Comparison of ENCODE assay signal across 11 mouse cellular contexts in genomic region chr1:132000506-132000905, GRCm38 (mm10). TPM values are rescaled to one million over a fixed set of nuclear protein-coding genes. Genes with fewer than 3 reads are reported as not detected.
A peak's percentile ranks its signal among the peaks of the same experiment; 100 is the strongest.
DNase-seq lines count a peak whose midpoint lies in the region; ATAC-seq and TF ChIP-seq lines count a peak whose summit lies in the region.
"Had no signal": no experiment of that assay in that cellular context is flagged by ENCODE, and none has a peak within 500 bp of the region (broad histone marks: within the 10 kb centered on the region; RNA-seq: fewer than 3 reads in every experiment).

No protein-coding gene starts in this region.

- no peak for DNase-seq in heart, postnatal 0 days (ENCODE audit: low spot score)
- no peak for DNase-seq in midbrain, postnatal 0 days (ENCODE audit: low spot score)
- DNase-seq in Patski (ENCODE audit: low read depth, low spot score) = no peak
- DNase-seq in stomach, postnatal 0 days (ENCODE audit: low spot score) = no peak
- DNase-seq in embryonic facial prominence, embryonic 10.5 days (ENCODE audit: low spot score) = no peak
- DNase-seq in adrenal gland, adult (ENCODE audit: inconsistent age in 2 of 2, low spot score in 1 of 2) = no peak
- DNase-seq: gastrocnemius, postnatal 10 days; heart, postnatal 36 days; layer of hippocampus, postnatal 36 days had no signal

- CTCF ChIA-PET in Patski (lab: Charles Lee) = interaction anchor here (0.7 to 1.8 kb wide), 11 partner anchors 9 to 110 kb away, joined by 3 to 6 read pairs (median 3); no protein-coding TSS in a partner anchor

- peak; percentile 29 for TF ChIP-seq CTCF in heart, postnatal 0 days (IDR thresholded peaks at IDR 0.05; ENCODE audit: low read depth)
- TF ChIP-seq CTCF in midbrain, postnatal 0 days (IDR thresholded peaks at IDR 0.05) = peak; percentile 41
- peak; percentile 78 for TF ChIP-seq CTCF in Patski (IDR thresholded peaks at IDR 0.05)
- peak; percentile 63 for TF ChIP-seq CTCF in stomach, postnatal 0 days (IDR thresholded peaks at IDR 0.05; ENCODE audit: low read depth)

- in situ Hi-C loops in Patski (cut with MboI; ENCODE audit: low pct_unique_long_range_greater_than_20kb) = no loop called here

- no peak for TF ChIP-seq EP300 in heart, postnatal 0 days (IDR thresholded peaks at IDR 0.05; ENCODE audit: low read depth)
- TF ChIP-seq EP300 in stomach, postnatal 0 days (optimal IDR thresholded peaks at IDR 0.05) = no peak

- no peaks in the 10 kb centered on the region for H3K4me1 ChIP-seq in heart, postnatal 0 days (ENCODE audit: control insufficient read depth, insufficient read depth)
- H3K4me1 ChIP-seq in heart, embryonic 11.5 days (ENCODE audit: control insufficient read depth, insufficient read depth, low read length) = no peaks in the 10 kb centered on the region
- no peaks in the 10 kb centered on the region for H3K4me1 ChIP-seq in midbrain, postnatal 0 days (ENCODE audit: insufficient read depth, low read length)
- H3K4me1 ChIP-seq in midbrain, embryonic 15.5 days = no peaks in the 10 kb centered on the region
- no peaks in the 10 kb centered on the region for H3K4me1 ChIP-seq in stomach, postnatal 0 days (replicated peaks; ENCODE audit: control insufficient read depth, insufficient read depth)
- peaks cover 15% of the 10 kb centered on the region; the same call in 1 of the 2 replicates for H3K4me1 ChIP-seq in embryonic facial prominence, embryonic 10.5 days

- H3K4me3 ChIP-seq in heart, postnatal 0 days (ENCODE audit: low read depth, low read length) = no peak overlapping the region
- no peak overlapping the region for H3K4me3 ChIP-seq in heart, embryonic 11.5 days (ENCODE audit: low read depth, low read length)
- H3K4me3 ChIP-seq in midbrain, postnatal 0 days (ENCODE audit: low read depth, low read length) = no peak overlapping the region
- no peak overlapping the region for H3K4me3 ChIP-seq in midbrain, embryonic 15.5 days
- no peak overlapping the region for H3K4me3 ChIP-seq in stomach, postnatal 0 days (ENCODE audit: low read depth, low read length)
- H3K4me3 ChIP-seq in embryonic facial prominence, embryonic 10.5 days = no peak overlapping the region

- no peaks in the 10 kb centered on the region for H3K9me3 ChIP-seq in heart, postnatal 0 days (replicated peaks; ENCODE audit: control insufficient read depth, low read length)
- no peaks in the 10 kb centered on the region for H3K9me3 ChIP-seq in heart, embryonic 11.5 days (replicated peaks; ENCODE audit: control insufficient read depth, low read length)
- no peaks in the 10 kb centered on the region for H3K9me3 ChIP-seq in midbrain, postnatal 0 days (ENCODE audit: low read length)
- no peaks in the 10 kb centered on the region for H3K9me3 ChIP-seq in midbrain, embryonic 15.5 days
- H3K9me3 ChIP-seq in stomach, postnatal 0 days (ENCODE audit: control insufficient read depth, low read length) = no peaks in the 10 kb centered on the region
- H3K9me3 ChIP-seq in embryonic facial prominence, embryonic 10.5 days = no peaks in the 10 kb centered on the region

- H3K4me2 ChIP-seq in heart, postnatal 0 days (ENCODE audit: low read depth, low read length) = no peak overlapping the region
- no peak overlapping the region for H3K4me2 ChIP-seq in heart, embryonic 11.5 days
- H3K4me2 ChIP-seq in midbrain, postnatal 0 days (ENCODE audit: low read depth, low read length, poor library complexity, severe bottlenecking) = no peak overlapping the region
- no peak overlapping the region for H3K4me2 ChIP-seq in midbrain, embryonic 15.5 days
- H3K4me2 ChIP-seq in stomach, postnatal 0 days (replicated peaks; ENCODE audit: low read depth) = no peak overlapping the region

- no peaks in the 10 kb centered on the region for H3K27me3 ChIP-seq in heart, postnatal 0 days (ENCODE audit: control insufficient read depth, insufficient read depth, low read length)
- no peaks in the 10 kb centered on the region for H3K27me3 ChIP-seq in heart, embryonic 11.5 days (ENCODE audit: control insufficient read depth, insufficient read depth, low read length)
- H3K27me3 ChIP-seq in midbrain, postnatal 0 days (ENCODE audit: insufficient read depth, low read length) = no peaks in the 10 kb centered on the region
- H3K27me3 ChIP-seq in midbrain, embryonic 15.5 days (replicated peaks) = no peaks in the 10 kb centered on the region
- no peaks in the 10 kb centered on the region for H3K27me3 ChIP-seq in Patski
- H3K27me3 ChIP-seq in stomach, postnatal 0 days (ENCODE audit: control insufficient read depth, insufficient read depth, low read length) = no peaks in the 10 kb centered on the region
- H3K27me3 ChIP-seq in embryonic facial prominence, embryonic 10.5 days (replicated peaks; ENCODE audit: low read depth, poor library complexity, severe bottlenecking) = no peaks in the 10 kb centered on the region

- no peak overlapping the region for H3K9ac ChIP-seq in heart, postnatal 0 days (replicated peaks; ENCODE audit: low read depth, low read length)
- no peak overlapping the region for H3K9ac ChIP-seq in heart, embryonic 11.5 days (ENCODE audit: low read depth, low read length)
- H3K9ac ChIP-seq in midbrain, postnatal 0 days (replicated peaks; ENCODE audit: low read length, poor library complexity, severe bottlenecking) = no peak overlapping the region
- no peak overlapping the region for H3K9ac ChIP-seq in midbrain, embryonic 15.5 days
- H3K9ac ChIP-seq in stomach, postnatal 0 days (ENCODE audit: low read length) = no peak overlapping the region

- no peak overlapping the region for H3K27ac ChIP-seq in heart, postnatal 0 days (ENCODE audit: low read depth)
- no peak overlapping the region for H3K27ac ChIP-seq in heart, embryonic 11.5 days (ENCODE audit: low read depth, low read length)
- H3K27ac ChIP-seq in midbrain, postnatal 0 days (ENCODE audit: low read depth, low read length) = no peak overlapping the region
- H3K27ac ChIP-seq in midbrain, embryonic 15.5 days = no peak overlapping the region
- no peak overlapping the region for H3K27ac ChIP-seq in stomach, postnatal 0 days (replicated peaks)
- no peak overlapping the region for H3K27ac ChIP-seq in embryonic facial prominence, embryonic 10.5 days (replicated peaks)

- POLR2A ChIA-PET in Patski (lab: Charles Lee) = no interaction called here

- H3K36me3 ChIP-seq in heart, postnatal 0 days (replicated peaks; ENCODE audit: control insufficient read depth, insufficient read depth, low read length) = no peaks in the 10 kb centered on the region
- no peaks in the 10 kb centered on the region for H3K36me3 ChIP-seq in heart, embryonic 11.5 days (ENCODE audit: control insufficient read depth, insufficient read depth, low read length)
- no peaks in the 10 kb centered on the region for H3K36me3 ChIP-seq in midbrain, postnatal 0 days (ENCODE audit: insufficient read depth, low read length)
- no peaks in the 10 kb centered on the region for H3K36me3 ChIP-seq in midbrain, embryonic 15.5 days (replicated peaks)
- no peaks in the 10 kb centered on the region for H3K36me3 ChIP-seq in stomach, postnatal 0 days (ENCODE audit: control insufficient read depth, insufficient read depth, low read length)
- H3K36me3 ChIP-seq in embryonic facial prominence, embryonic 10.5 days (replicated peaks) = no peaks in the 10 kb centered on the region

- ATAC-seq in heart, postnatal 0 days (ENCODE audit: insufficient read depth, low read depth) = no peak
- no peak for ATAC-seq in heart, embryonic 11.5 days (replicated peaks; ENCODE audit: insufficient number of reproducible peaks, low FRiP score, low TSS enrichment)
- no peak for ATAC-seq in midbrain, postnatal 0 days (ENCODE audit: low FRiP score)
- ATAC-seq in midbrain, embryonic 15.5 days (replicated peaks) = no peak
- no peak for ATAC-seq in Patski
- ATAC-seq in stomach, postnatal 0 days (ENCODE audit: low FRiP score, low TSS enrichment) = no peak

RNA-seq across cellular contexts. Expression of gene Elk4, which starts 6.9 kb away (rescaled TPM):
- total RNA-seq in heart, postnatal 0 days (2014; rRNA removed; ENCODE audit: low replicate concordance) = 32.9 and 35.3 TPM in 2 replicates
- polyA plus RNA-seq in heart, postnatal 0 days (2015; fragmentation: Nextera tagmentation; extraction: Ambion mirVana) = 10.5 and 13.3 TPM in 2 replicates
- polyA plus RNA-seq in heart, embryonic 11.5 days (2014; fragmentation: Nextera tagmentation; extraction: Ambion mirVana) = 18.0 and 21.0 TPM in 2 replicates
- total RNA-seq in midbrain, postnatal 0 days (2014; rRNA removed) = 17.6 and 23.4 TPM in 2 replicates
- 6.0 and 8.1 TPM in 2 replicates for polyA plus RNA-seq in midbrain, postnatal 0 days (2015; fragmentation: Nextera tagmentation; extraction: Ambion mirVana)
- polyA plus RNA-seq in midbrain, embryonic 15.5 days (2015; fragmentation: Nextera tagmentation; extraction: Ambion mirVana) = 12.7 and 13.1 TPM in 2 replicates
- polyA plus RNA-seq in Patski (2021) = 27.3 TPM
- 13.8 and 14.3 TPM in 2 replicates for polyA plus RNA-seq in stomach, postnatal 0 days (2015; fragmentation: Nextera tagmentation; extraction: Ambion mirVana)
- polyA plus RNA-seq in embryonic facial prominence, embryonic 10.5 days (2016; fragmentation: Nextera tagmentation; extraction: Ambion mirVana) = 12.0 and 13.3 TPM in 2 replicates

RNA-seq across cellular contexts. Expression of gene Slc45a3, which starts 37.7 kb away (rescaled TPM):
- 9.5 and 23.6 TPM in 2 replicates for total RNA-seq in heart, postnatal 0 days (2014; rRNA removed; ENCODE audit: low replicate concordance)
- 2.6 and 2.8 TPM in 2 replicates for polyA plus RNA-seq in heart, postnatal 0 days (2015; fragmentation: Nextera tagmentation; extraction: Ambion mirVana)
- 0.93 and 1.3 TPM in 2 replicates for polyA plus RNA-seq in heart, embryonic 11.5 days (2014; fragmentation: Nextera tagmentation; extraction: Ambion mirVana)
- total RNA-seq in midbrain, postnatal 0 days (2014; rRNA removed) = 0.80 and 1.3 TPM in 2 replicates
- 0.38 and 0.63 TPM in 2 replicates for polyA plus RNA-seq in midbrain, postnatal 0 days (2015; fragmentation: Nextera tagmentation; extraction: Ambion mirVana)
- 1.9 and 3.5 TPM in 2 replicates for polyA plus RNA-seq in midbrain, embryonic 15.5 days (2015; fragmentation: Nextera tagmentation; extraction: Ambion mirVana)
- 0.65 TPM for polyA plus RNA-seq in Patski (2021)
- polyA plus RNA-seq in stomach, postnatal 0 days (2015; fragmentation: Nextera tagmentation; extraction: Ambion mirVana) = 18.4 and 23.3 TPM in 2 replicates
- 5.4 and 8.4 TPM in 2 replicates for polyA plus RNA-seq in embryonic facial prominence, embryonic 10.5 days (2016; fragmentation: Nextera tagmentation; extraction: Ambion mirVana)
